Mouse (Mus musculus): Measurements from ENCODE around the gene Cdh13.

DNA sequence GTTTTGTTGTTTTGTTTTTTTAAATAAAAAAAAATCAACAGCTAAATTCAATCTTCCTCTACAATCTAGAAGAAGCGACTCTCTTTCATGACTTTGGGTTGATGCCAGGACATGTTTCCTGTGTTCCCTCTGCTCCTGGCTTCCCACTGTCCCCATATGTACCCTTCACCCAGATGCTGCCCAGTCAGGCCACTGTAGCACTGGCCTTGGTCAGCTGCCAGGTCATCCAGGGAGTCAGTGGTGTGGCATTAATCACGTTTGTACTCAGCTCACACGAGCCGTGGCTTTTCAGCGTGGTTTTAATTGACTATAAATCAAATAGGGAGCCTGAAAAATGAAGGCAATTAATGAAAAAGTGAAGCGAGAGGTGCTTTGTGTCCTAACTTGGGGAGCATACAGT is 229.7 kb downstream of the Cdh13 start:
- TF ChIP-seq GATA1 (IDR thresholded peaks at IDR 0.05; ENCODE audit: borderline replicate concordance, low read length): no peak
- no peak for TF ChIP-seq FLI1 (IDR thresholded peaks at IDR 0.05; ENCODE audit: low read length)

Data from megakaryocyte, embryonic 14.5 days (primary cell).